Mouse (Mus musculus) frontal cortex, postnatal 14 days (tissue): ENCODE results near the gene Ell.
A peak's percentile ranks its signal among the peaks of the same experiment; 100 is the strongest.

ENCODE experiments used
- DNase-seq, 2 experiments: peaks; one replicate each; pipeline ENCODE4 v3.0.0; 2022; ENCODE audit warnings: low spot score in 2 of 2

Gene Ell

DNA sequence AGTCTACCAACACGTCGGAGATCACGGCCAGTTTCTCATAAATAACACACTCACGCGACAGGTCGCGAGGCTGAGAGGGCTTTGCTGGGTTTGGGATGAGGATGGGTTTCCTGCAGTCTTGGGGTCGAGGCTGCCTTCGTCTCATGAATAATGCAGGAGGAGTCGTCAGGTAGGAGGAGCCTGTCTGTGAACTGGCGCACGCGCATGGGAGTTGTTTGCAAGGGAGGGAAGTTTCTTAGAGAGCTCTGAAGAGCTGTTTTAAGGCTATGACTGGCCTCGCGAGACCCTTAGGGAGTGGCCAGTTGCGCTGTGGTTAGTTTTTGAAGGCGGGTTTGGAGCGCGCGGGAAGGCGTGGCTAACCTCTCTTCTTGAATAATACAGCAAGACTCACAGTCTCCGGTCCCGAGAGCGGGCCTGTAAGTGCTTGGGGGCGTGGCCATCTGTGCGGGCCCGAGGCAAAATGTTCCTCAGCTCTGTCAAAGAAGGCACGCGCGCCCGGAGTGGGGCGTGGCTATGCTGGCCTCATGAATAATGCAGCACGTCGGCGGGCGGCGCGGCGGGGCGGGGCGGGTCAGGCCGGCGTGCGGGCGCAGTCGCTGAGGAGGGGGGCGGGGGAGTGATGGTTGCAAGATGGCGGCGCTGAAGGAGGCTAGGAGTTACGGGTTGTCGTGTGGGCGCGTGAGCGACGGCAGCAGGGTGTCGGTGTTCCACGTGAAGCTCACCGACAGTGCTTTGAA, at the start of gene Ell:
TSS of gene Ell (plus strand) at position 381 of the 737 bp plus-strand sequence.
- DNase-seq = peak; percentile 99 to 100

DNA sequence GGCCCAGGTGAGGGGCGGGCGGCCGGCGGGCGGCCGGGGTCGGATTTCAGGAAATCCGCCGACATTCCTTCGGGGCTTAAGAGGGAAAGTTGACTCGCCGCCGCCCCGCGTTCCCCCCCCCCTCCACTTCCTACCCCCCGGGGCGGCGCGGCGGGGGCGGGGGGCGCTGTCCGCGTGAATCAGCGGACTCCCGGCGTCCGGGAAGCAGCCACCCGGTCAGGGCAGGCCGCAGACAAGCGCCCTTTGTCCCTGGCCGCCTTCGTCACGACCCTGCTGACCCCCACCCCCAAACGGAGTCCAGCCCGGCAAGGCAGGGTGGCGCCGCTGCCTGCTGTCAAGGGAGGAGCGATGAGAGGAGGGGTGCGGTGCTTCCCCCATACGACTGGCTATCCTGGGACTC, 49.7 kb upstream of the Ell start:
- DNase-seq = no peak

DNA sequence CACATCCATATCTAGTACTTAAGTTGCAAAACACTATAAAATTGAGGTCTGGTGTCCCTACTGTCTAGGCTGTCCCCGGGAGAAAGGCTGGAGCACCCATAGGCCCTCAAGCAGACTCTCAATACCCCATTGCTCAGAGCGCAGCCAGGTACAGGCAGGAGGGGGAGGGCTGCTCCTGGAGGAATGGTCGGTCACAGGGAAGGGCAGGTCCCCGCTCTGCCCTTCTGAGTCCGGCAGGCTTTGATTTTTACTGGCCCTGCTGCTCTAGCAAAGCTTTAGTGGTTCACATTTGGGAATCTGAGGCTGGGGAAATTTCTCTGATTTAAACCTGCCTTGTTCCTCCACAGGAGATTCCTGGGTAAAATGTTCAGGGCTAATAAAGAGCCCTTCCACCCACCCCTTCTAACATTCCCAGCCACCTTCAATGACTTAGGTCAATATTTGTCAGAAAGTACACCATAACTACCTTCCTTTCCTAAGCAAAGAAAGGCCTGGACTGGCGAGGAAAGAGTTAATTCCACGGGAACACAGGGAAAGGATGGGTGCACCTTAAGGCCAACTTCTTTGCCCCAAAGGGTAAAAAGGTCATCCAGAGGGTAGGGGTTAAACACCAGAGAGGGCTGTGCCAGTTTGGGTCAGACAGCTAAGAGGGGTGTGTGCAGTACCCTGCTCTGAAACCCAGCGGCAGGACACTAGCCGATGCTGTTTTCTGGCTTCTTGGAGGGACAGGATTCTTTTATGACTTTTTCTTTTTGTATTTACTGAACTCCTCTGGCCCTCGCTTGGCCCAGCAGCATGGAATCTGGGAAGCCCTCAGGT, 49.0 kb upstream of the Ell start:
- no peak for DNase-seq

DNA sequence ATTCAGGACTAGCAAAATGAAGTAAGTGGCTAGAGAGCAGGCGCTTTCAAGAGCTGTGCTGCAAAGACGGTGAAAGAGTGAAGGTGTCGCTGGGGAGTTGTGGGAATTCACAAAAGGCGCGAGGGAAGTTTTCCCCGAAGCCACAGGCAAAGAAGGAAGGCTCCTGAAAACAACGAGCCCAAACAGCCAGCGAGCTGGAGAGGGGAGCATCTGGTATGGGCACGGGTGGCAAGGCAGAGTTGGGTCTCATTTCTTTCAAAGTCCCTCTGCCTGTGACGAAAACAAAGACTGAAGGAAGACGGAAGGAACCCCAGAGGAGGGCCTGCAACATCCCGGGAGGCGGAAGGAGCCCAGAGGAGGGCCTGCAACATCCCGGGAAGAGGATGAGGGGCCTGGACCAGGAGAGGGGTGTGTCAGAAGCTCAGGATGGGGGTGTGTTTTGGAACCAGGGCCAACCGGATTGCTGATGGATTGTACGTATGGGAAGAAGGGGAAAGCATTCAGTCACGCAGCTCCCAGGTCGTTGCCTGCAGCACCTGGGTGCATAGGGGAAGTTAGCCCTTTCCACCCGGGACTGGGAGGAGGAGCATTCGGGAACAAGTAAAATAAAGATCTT, 48.3 kb upstream of the Ell start:
- no peak for DNase-seq

DNA sequence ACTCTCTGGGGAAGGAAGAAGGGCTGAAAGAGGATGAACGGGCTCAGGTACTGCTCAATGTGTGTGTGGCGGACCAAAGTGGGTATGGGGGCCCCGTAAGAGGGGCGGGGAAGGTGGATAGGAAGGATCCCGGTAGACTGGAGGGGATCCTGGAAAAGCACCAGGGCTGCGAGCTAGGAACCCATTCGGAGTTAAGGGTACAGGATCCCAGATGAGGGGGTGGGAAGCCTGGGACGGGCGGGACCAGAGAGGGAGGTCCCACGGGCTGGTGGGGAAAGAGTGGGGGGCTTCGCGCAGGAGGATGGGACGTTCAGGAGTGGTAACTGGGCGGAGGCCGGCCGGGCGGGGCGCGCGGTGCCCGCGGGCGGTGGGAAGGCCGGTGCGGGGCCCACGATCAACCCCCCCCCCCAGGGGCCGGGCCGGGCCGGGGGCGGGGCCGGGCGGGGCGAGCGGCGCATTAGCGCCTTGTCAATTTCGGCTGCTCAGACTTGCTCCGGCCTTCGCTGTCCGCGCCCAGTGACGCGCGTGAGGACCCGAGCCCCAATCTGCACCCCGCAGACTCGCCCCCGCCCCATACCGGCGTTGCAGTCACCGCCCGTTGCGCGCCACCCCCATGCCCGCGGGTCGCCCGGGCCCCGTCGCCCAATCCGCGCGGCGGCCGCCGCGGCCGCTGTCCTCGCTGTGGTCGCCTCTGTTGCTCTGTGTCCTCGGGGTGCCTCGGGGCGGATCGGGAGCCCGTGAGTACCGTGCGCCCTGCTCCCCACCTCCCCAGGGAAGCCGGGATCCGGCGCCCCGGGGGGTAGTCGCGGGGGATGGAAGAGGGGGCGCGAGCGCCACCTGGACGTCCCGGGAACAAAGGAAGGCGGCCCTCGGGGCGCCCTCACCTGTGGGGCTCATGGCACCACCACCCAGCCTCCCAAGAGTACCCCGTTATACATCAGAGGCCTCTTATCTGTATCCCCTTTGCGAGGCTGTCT, 46.3 kb upstream of the Ell start, which contains the start of gene Crlf1:
TSS of gene Crlf1 (plus strand) at position 495 of the 977 bp plus-strand sequence.
- no peak for DNase-seq

DNA sequence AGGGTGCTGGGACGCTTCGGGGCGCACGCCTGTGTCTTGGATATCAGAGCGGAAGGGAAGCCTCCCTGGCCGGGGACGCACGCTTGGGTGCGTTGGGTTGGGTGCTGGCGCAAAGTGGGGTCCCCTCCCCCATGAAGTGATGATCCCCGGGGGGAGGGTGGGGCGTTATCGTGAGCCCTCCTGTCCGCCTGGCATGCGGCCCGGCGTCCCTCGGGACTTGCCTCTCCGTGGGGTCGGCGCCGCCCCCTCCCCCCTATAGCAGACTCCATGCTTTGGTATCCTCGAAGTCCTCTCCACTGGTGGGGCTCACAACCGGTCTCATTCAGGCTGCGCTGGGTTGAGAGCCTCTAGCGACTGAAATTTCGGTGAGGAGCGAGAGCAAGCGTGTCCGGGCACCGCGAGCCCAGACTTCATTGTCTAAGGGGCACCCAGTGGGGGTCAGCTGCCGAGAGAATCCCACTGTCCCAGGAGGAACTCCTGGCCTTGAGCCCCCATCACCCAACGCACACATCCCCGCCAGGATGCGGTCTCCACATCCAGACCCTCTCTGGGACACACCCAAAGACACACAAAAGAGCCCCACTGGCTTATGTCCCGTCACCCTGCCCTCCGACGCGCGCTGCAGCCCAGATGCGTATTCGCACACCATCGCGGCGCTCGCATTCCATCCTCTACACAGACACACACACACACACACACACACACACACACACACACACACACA, 45.4 kb upstream of the Ell start:
- no peak for DNase-seq

DNA sequence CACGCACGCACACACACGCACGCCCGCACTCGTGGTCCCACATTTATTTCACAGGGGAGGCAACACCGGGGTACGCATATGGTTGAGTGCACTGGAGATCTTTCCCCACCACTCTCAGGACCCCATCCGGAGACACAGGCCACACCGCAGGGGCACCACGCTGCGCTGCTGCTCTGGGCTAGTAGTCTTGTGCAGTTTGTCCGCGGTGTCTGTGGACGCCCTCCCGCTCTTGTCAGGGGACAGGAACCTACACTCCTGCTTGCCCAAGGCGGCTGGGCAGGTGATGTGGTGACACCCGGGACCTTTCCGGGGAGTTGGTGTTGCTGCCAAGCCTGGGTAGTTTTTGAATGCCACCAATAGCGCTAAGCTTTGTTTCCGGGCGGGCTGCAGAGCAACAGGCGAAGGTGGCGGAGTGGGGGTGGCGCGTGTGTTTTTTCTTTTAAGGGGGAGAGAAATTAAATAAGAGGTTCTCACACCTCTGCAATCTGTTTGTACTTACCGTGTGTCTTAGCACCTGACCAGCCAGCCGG, 44.8 kb upstream of the Ell start:
- DNase-seq = no peak

DNA sequence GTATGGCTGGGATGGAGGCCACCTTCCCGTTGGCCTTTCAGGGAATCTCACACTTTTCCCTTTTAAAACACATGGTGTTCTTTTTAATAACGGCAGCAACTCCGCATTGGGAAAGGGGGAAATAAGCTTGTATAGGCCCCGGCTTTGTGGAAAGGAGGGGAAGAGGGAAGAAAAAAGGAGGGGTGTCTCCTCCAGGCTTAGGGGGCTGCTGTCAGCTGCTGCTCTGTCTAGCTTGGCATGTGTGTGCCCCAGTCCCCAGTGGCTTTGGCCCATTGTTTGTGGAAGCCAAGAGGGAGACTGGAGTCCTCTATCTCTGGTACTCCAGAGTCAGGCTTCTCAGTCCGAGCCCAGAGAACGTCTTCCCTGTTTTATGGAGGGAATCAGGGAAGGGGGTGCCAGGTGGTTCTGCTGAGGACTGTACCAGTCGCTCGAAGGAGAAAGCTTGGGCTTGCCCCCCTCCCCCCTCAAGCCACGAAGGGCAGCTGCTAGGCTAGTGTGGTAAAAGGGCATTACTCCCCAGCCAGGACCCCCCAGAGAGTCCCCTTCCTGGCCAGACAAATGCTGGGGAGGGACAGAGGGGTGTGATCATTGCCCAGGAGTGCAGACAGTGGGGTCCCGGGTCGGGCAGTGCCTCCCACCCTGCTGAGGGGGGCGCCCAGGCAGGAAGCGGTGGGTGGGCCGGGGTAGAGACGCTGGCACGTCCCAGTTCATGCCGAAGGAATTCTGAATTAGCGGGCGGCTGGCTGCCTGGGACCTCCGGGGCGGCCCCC, 44.1 kb upstream of the Ell start:
- no peak for DNase-seq

DNA sequence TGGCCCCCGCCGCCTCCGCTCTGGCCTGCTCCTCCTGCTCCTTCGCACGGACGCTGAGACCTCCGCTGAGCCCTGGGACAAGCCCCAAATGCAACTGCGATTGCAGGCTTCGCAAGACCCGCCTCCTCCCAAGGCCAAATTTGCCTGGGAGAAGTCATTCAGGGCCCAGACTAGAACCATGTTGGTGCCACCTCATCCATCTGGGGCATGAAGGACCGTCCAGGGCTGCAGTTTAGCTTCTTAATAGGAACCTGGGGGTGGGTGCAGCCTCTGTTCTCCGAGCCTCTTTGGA, 43.5 kb upstream of the Ell start:
- no peak for DNase-seq

DNA sequence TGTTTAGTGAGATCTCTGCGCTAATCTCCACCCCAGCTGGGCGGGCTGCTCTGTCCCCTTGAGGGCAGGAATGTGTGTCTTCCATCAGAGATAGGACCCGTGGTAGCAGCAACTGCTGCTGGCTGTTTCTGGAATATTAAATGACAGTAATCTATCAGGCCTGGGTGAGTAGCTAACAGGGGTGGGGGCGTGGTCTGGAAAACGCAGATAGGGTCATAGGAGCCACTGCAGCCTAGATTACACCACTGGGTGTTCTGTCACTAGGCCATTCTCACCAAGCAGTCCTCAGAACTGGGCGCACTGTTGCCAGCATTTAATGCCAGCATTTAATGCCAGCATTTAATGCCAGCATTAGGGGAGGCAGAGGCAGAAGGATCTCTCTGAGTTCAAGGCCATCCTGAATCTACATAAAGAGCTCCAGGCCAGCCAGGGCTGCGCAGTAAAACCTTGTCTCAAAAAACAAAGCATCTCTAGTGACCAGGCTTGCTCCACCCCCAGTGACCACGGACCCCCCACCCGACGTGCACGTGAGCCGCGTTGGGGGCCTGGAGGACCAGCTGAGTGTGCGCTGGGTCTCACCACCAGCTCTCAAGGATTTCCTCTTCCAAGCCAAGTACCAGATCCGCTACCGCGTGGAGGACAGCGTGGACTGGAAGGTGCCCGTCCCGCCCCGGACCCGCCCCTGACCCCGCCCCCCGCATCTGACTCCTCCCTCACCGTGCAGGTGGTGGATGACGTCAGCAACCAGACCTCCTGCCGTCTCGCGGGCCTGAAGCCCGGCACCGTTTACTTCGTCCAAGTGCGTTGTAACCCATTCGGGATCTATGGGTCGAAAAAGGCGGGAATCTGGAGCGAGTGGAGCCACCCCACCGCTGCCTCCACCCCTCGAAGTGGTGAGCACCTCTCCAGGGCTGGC, 38.6 kb upstream of the Ell start:
- DNase-seq = no peak

DNA sequence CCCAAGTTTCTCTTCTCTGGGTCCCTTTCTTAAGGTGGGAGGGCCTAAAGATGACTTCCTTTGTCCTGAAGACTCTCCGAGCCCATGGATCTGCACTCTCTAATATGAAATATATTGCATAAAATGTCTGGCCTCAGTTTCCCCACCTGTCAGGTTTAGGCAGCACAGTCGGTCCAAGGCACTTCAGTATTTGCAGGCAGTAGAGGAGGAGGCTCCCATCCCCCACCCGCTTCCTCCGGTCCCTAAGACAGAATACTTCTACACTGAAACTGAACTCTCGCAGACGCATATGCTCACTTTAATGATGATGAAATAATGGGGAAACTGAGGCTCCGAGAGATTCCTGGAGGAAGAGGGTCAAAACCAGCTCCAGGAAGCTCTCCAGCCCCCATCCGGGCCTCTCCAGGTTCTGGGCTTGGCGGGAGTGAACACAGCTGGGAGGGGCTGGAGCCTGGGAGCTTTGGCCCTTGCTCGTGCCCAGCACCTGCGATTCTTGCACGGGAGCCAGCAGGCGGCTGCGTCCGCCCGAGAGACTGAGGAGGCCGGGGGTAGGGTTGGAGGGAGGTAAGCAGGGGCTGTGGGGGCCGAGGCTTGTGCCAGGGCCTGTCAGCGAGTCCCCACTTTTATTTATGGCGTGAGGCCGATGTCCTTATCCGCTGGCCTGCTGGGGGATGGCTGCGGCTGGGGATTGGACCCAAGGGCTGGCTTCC, 37.3 kb upstream of the Ell start:
- no peak for DNase-seq

DNA sequence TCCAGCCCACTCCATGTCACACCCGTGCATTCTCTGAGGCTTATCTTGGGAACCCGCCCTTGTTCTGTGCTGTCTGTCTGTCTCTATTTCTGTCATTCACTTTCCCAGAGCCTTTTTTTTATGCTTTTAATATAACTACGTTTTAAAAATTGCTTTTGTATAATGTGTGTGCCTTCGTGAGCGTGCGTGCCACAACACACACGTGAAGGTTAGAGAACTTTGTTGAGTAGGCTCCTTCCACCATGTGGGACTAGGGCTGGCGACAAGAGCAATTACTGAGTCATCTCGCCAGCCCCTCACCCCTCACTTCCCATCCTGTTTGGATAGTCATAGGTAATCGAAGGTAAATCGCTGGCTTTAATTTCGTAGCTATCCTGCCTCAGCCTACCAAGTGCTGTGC, 36.7 kb upstream of the Ell start:
- no peak for DNase-seq

DNA sequence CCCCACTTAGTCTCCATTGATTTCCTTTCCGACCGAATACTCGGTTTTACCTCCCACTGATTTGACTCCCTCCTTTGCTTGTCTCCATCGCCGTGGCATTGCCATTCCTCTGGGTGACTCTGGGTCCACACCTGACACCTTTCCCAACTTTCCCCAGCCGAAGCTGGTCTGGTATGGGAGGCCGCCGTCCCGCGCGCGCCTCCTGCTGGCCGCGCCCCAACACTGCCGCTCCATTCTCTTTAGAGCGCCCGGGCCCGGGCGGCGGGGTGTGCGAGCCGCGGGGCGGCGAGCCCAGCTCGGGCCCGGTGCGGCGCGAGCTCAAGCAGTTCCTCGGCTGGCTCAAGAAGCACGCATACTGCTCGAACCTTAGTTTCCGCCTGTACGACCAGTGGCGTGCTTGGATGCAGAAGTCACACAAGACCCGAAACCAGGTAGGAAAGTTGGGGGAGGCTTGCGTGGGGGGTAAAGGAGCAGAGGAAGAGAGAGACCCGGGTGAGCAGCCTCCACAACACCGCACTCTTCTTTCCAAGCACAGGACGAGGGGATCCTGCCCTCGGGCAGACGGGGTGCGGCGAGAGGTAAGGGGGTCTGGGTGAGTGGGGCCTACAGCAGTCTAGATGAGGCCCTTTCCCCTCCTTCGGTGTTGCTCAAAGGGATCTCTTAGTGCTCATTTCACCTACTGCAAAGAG, 36.1 kb upstream of the Ell start:
- no peak for DNase-seq

DNA sequence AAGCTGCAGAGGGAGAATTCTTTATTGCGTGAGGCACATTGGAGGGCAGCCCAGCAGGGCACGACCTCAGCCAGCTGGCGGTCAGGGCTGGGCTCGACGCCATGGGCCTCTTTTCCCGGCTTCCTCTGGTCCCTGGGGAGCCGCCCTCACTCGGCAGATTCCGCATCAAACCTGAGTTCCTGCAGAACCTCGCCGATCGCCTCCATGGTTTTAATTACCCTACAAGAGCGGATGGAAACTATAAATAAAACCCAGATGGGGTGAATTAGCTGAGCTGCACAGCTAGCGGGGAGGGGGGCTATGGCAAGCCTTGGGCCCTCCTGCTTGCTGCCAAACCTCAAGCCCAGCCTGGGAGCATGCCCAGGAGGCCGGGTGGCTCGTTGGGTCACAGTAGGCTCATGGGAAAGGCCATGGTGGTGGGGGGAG, 35.0 kb upstream of the Ell start:
- peak in 1 of 2 experiments; percentile 45 for DNase-seq

DNA sequence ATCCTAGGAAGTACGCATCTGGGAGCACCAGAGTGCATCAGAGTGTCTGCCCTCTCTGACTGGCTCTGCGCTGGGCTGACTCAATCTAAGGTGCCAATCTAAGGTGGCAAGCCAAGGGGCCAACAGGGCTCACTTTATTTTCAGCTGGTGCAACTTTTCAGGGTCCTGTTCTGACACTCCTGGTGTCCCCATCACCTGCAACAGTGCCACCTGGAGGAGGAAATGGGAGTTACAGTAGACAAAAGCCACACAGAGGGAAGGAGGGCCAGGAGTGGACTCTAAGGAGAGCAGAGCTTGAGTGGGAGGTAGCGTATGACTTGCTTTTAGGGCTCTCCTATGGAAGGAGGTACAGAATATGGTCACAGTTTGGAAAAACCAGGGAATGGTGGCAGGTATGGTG, 34.4 kb upstream of the Ell start:
- DNase-seq = peak in 1 of 2 experiments; percentile 74

DNA sequence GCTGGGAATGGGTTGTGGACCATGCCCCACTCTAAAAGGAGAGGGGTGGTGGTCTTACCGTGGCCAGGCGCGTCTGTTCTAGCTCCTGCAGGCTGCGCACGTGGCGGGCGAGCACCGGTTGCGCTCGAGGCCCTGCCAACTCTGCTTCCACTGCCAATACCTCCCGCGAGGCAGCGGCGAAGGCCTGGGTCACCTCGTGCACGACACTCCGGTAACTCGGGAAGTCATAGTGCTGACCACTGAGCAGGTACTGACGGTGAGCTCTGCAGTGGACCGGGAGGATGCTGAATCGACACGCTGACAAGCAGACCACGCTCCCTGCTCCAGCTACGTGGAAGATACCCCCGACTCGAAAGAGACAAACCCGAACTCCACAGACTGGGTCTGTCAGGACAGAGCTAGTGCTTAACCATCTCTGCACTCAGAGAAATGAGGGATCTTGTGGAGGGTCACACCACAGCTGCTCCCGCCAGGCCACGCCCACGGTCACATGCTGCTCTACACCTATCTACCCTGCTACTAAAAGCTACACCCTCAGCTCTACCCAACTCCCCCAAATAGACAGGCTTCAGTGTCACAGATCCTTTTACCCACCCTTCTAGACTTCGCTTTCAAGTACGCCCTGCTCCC, 33.4 kb upstream of the Ell start:
- no peak for DNase-seq
